Mouse (Mus musculus) limb, embryonic 14.5 days (tissue): ENCODE measurements around the gene Pdss2. TPM values are rescaled to one million over a fixed set of nuclear protein-coding genes. Genes with fewer than 3 reads are reported as not detected.

ENCODE experiments used
- ATAC-seq: fragments of 200-750 bp; cut with Nextera tagmentation; 2 replicates; pipeline ENCODE4 v1.8.0; 2017; ENCODE audit warnings: low read depth, moderate number of reproducible peaks, moderate TSS enrichment; ENCODE audit not compliant: low FRiP score
- DNase-seq: peaks from one replicate; pipeline ENCODE4 v3.0.0-alpha.2; 2015; ENCODE audit warnings: low spot score
- H3K27ac ChIP-seq: fragments of 300-500 bp; sonication (generic); replicated peaks from 2 replicates; pipeline ENCODE4 v1.5.1; 2014; ENCODE audit warnings: low read depth, mild to moderate bottlenecking, low read length, moderate library complexity, mixed read lengths
- H3K27me3 ChIP-seq: fragments of 300-500 bp; sonication (generic); 2 replicates; pipeline ENCODE4 v1.6.1; 2014; ENCODE audit warnings: low read length, mixed read lengths; ENCODE audit not compliant: control insufficient read depth, insufficient read depth
- H3K36me3 ChIP-seq: fragments of 300-500 bp; sonication (generic); 2 replicates; pipeline ENCODE4 v1.6.1; 2014; ENCODE audit warnings: mild to moderate bottlenecking, low read length, moderate library complexity, mixed read lengths; ENCODE audit not compliant: control insufficient read depth, insufficient read depth
- H3K4me1 ChIP-seq: fragments of 300-500 bp; sonication (generic); 2 replicates; pipeline ENCODE4 v1.6.1; 2014; ENCODE audit warnings: antibody characterized with exemption, low read length, mixed read lengths; ENCODE audit not compliant: control insufficient read depth, insufficient read depth
- H3K4me2 ChIP-seq: fragments of 300-500 bp; sonication (generic); replicated peaks from 2 replicates; pipeline ENCODE4 v1.6.1; 2014; ENCODE audit warnings: low read depth, mild to moderate bottlenecking, low read length, moderate library complexity; ENCODE audit not compliant: severe bottlenecking
- H3K4me3 ChIP-seq: fragments of 300-500 bp; sonication (generic); replicated peaks from 2 replicates; pipeline ENCODE4 v1.5.1; 2014; ENCODE audit warnings: low read length
- H3K9ac ChIP-seq: fragments of 300-500 bp; sonication (generic); 2 replicates; pipeline ENCODE4 v1.6.1; 2014; ENCODE audit warnings: mild to moderate bottlenecking, low read depth, low read length, moderate library complexity; ENCODE audit not compliant: severe bottlenecking
- H3K9me3 ChIP-seq: fragments of 300-500 bp; sonication (generic); 2 replicates; pipeline ENCODE4 v1.6.1; 2016; ENCODE audit warnings: low read length; ENCODE audit not compliant: control insufficient read depth
- POLR2A ChIP-seq: fragments of 200-500 bp; IDR thresholded peaks from 2 replicates; pipeline ENCODE4 v1.8.0; 2012; ENCODE audit warnings: inconsistent platforms, mild to moderate bottlenecking, moderate library complexity, borderline replicate concordance; ENCODE audit not compliant: insufficient read depth, insufficient read length; ENCODE audit errors: extremely low read depth
- WGBS: fragments of 180-500 bp; shearing (Covaris S2); extraction: QIAGEN DNeasy Blood & Tissue Kit; methylation state at CpG from one replicate; pipeline ENCODE4 v1.1.7; 2014; 5-methylcytosine and 5-hydroxymethylcytosine counted together
- polyA plus RNA-seq, 2 experiments: library from polyadenylated mRNA; depleted of rRNA in 1 of 2; stranded (reverse) in 1 of 2; unstranded in 1 of 2; fragments of >200 nt; fragmentation: Nextera tagmentation in 1 of 2; extraction: Ambion mirVana in 1 of 2; gene quantifications; 2 replicates each; pipeline versions ENCODE4 v1.2.1 to v1.2.3; 2012 to 2014

Pdss2 gene
- polyA plus RNA-seq, 2 experiments, result 8.8 to 10.1 TPM

- Histone ChIP-seq H3K4me3 (no peak overlapping the region), H3K27me3 (no peaks in the 10 kb centered on the region), H3K9ac (no peak overlapping the region), H3K27ac (no peak overlapping the region), H3K36me3 (no peaks in the 10 kb centered on the region), H3K9me3 (no peaks in the 10 kb centered on the region), H3K4me2 (no peak overlapping the region), H3K4me1 (no peaks in the 10 kb centered on the region)
- ATAC-seq (no peak), DNase-seq (no peak)
- TF ChIP-seq POLR2A, result no peak
- WGBS, result 38% methylated on average over 6 of the region's 6 CpGs
Measured at GRCm38 (mm10) chr10:43211866-43212265, 9.4 kb upstream of the Pdss2 start.

- WGBS, result 92% methylated on average over 13 of the region's 13 CpGs
- Histone ChIP-seq H3K27me3 (no peaks in the 10 kb centered on the region), H3K4me2 (no peak overlapping the region), H3K9ac (no peak overlapping the region), H3K4me3 (no peak overlapping the region), H3K27ac (no peak overlapping the region), H3K9me3 (no peaks in the 10 kb centered on the region), H3K4me1 (peaks cover 7% of the 10 kb centered on the region), H3K36me3 (no peaks in the 10 kb centered on the region)
- no peak for DNase-seq
- ATAC-seq, result no peak
- TF ChIP-seq POLR2A, result no peak
Measured at GRCm38 (mm10) chr10:43217361-43217900, 3.9 kb upstream of the Pdss2 start.

GRCm38 (mm10) chr10:43220479-43220878, 807 bp upstream of the Pdss2 start:
- no peaks in the 10 kb centered on the region for H3K9me3 ChIP-seq
- no peaks in the 10 kb centered on the region for H3K27me3 ChIP-seq
- peak overlapping the region; percentile 63 for H3K4me3 ChIP-seq
- no peak for TF ChIP-seq POLR2A
- no peaks in the 10 kb centered on the region for H3K36me3 ChIP-seq
- peak overlapping the region; percentile 85 for H3K27ac ChIP-seq
- H3K4me1 ChIP-seq, result peaks cover 7% of the 10 kb centered on the region
- H3K9ac ChIP-seq, result peak overlapping the region; percentile 81
- peak overlapping the region; percentile 62 for H3K4me2 ChIP-seq
- ATAC-seq (no peak), DNase-seq (peak; percentile 25)
- 17% methylated on average over 7 of the region's 7 CpGs for WGBS

- Histone ChIP-seq H3K4me3 (peak overlapping the region; percentile 63), H3K4me1 (peaks cover 7% of the 10 kb centered on the region), H3K4me2 (peak overlapping the region; percentile 83), H3K9me3 (no peaks in the 10 kb centered on the region), H3K36me3 (no peaks in the 10 kb centered on the region), H3K27me3 (no peaks in the 10 kb centered on the region), H3K9ac (peak overlapping the region; percentile 81), H3K27ac (peak overlapping the region; percentile 85)
- WGBS, result 0% methylated on average over 25 of the region's 25 CpGs
- ATAC-seq, result peak; percentile 28
- no peak for DNase-seq
- TF ChIP-seq POLR2A, result no peak
Measured at GRCm38 (mm10) chr10:43221659-43222058, 373 bp downstream of the Pdss2 start.

GRCm38 (mm10) chr10:43223391-43223790, 2.1 kb downstream of the Pdss2 start:
- no peaks in the 10 kb centered on the region for H3K27me3 ChIP-seq
- peaks cover 7% of the 10 kb centered on the region for H3K4me1 ChIP-seq
- H3K4me3 ChIP-seq, result no peak overlapping the region
- 89% methylated on average over 2 of the region's 2 CpGs for WGBS
- no peak for ATAC-seq
- no peak for TF ChIP-seq POLR2A
- no peak overlapping the region for H3K9ac ChIP-seq
- H3K36me3 ChIP-seq, result no peaks in the 10 kb centered on the region
- H3K27ac ChIP-seq, result no peak overlapping the region
- no peaks in the 10 kb centered on the region for H3K9me3 ChIP-seq
- DNase-seq, result no peak
- no peak overlapping the region for H3K4me2 ChIP-seq

GRCm38 (mm10) chr10:43226391-43226790, 5.1 kb downstream of the Pdss2 start:
- H3K4me2 ChIP-seq, result no peak overlapping the region
- no peak overlapping the region for H3K4me3 ChIP-seq
- no peaks in the 10 kb centered on the region for H3K36me3 ChIP-seq
- H3K9ac ChIP-seq, result no peak overlapping the region
- DNase-seq, result no peak
- no peak for TF ChIP-seq POLR2A
- no peaks in the 10 kb centered on the region for H3K9me3 ChIP-seq
- H3K27ac ChIP-seq, result no peak overlapping the region
- no peaks in the 10 kb centered on the region for H3K27me3 ChIP-seq
- 95% methylated on average over 1 of the region's 1 CpGs for WGBS
- no peak for ATAC-seq
- peaks cover 3% of the 10 kb centered on the region; the same call in 1 of the 2 replicates for H3K4me1 ChIP-seq
